Mouse (Mus musculus) cerebellum, adult 9-10 months (tissue): ENCODE data around the gene Zcchc2.

Source experiments
- DNase-seq: peaks from one replicate; pipeline ENCODE4 v3.0.0; 2022

The Zcchc2 gene

GRCm38 (mm10) chr1:106036861-106037599 is 46.8 kb downstream of the Zcchc2 start:
- peak; percentile 83 for DNase-seq

- no peak for DNase-seq
Observed at GRCm38 (mm10) chr1:106039326-106039725, 49.1 kb downstream of the Zcchc2 start.

GRCm38 (mm10) chr1:106040271-106040670 is 50.1 kb downstream of the Zcchc2 start:
- no peak for DNase-seq

- no peak for DNase-seq
Observed at GRCm38 (mm10) chr1:106042221-106042620, 52.0 kb downstream of the Zcchc2 start.

GRCm38 (mm10) chr1:106043053-106043820 is 53.0 kb downstream of the Zcchc2 start:
- DNase-seq: peak; percentile 92

GRCm38 (mm10) chr1:106049036-106049435 is 58.8 kb downstream of the Zcchc2 start:
- no peak for DNase-seq

- DNase-seq: no peak
Observed at GRCm38 (mm10) chr1:106054978-106055377, 64.8 kb downstream of the Zcchc2 start.

GRCm38 (mm10) chr1:106058355-106058754 is 68.1 kb downstream of the Zcchc2 start:
- no peak for DNase-seq

GRCm38 (mm10) chr1:106059516-106060277 is 69.5 kb downstream of the Zcchc2 start:
- DNase-seq: no peak

- no peak for DNase-seq
Observed at GRCm38 (mm10) chr1:106061185-106061910, 71.1 kb downstream of the Zcchc2 start.

GRCm38 (mm10) chr1:106062891-106063590 is 72.8 kb downstream of the Zcchc2 start:
- DNase-seq: no peak

GRCm38 (mm10) chr1:106063591-106064170 is 73.5 kb downstream of the Zcchc2 start:
- no peak for DNase-seq

- DNase-seq: no peak
Observed at GRCm38 (mm10) chr1:106064291-106064690, 74.1 kb downstream of the Zcchc2 start.

- DNase-seq: no peak
Observed at GRCm38 (mm10) chr1:106064711-106065110, 74.5 kb downstream of the Zcchc2 start.

- no peak for DNase-seq
Observed at GRCm38 (mm10) chr1:106065679-106066078, 75.5 kb downstream of the Zcchc2 start.

- DNase-seq: no peak
Observed at GRCm38 (mm10) chr1:106067306-106067705, 77.1 kb downstream of the Zcchc2 start.

- no peak for DNase-seq
Observed at GRCm38 (mm10) chr1:106069867-106070543, 79.8 kb downstream of the Zcchc2 start.

- DNase-seq: no peak
Observed at GRCm38 (mm10) chr1:106070814-106071213, 80.6 kb downstream of the Zcchc2 start.

- peak; percentile 84 for DNase-seq
Observed at GRCm38 (mm10) chr1:106071237-106072070, 81.2 kb downstream of the Zcchc2 start.

GRCm38 (mm10) chr1:106072071-106072440 is 81.8 kb downstream of the Zcchc2 start:
- DNase-seq: peak; percentile 20
